Mouse (Mus musculus): ENCODE results near the gene Heatr9.
"Not testable (repeated sequence)": the region's sequence is repeated elsewhere in the genome, so short reads cannot be mapped to it uniquely, and the experiment has no call there.

Heatr9 gene

DNA sequence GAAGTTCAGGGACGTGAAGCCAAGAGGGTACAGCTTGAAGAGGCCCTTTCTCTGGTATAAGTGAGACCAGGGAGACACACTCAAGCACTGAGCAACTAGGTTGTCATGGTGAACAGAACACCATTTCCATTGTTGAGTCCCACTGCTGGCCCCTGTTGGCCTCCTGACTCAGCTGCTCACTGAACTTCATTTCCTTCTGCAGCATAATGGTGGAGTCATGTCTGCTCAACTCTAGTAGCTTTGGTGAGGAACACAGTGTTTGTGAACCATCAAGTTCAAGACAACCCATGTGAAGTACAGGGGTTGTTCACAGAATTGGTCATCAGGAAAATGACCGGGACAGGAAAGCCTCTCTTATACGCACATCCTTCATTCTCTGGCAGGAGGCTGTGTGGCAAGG is at the start of gene Heatr9:
TSS of gene Heatr9 (minus strand) at position 101 of the 400 bp plus-strand sequence.
- no peak for ATAC-seq (ENCODE audit: insufficient number of reproducible peaks, low FRiP score, low TSS enrichment)

DNA sequence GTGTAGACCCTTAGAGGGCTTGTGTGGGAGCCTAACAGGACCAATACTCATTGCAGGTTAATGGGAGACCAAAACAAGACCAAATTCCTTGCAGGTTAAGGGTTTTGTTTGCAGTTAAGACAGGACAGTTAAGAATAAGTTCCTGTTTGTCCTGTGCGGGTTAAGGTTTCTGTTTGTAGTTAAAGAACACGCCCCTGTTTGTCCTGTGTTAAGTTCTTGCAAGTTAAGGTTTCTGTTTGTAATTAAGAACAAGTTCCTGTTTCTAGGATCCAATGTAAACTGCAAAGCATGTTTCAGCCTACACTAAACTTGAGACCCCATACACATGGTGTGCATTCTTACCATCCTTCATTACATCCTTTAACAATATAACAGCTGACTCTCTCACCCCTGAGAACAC is 48.2 kb upstream of the Heatr9 start:
- ATAC-seq (ENCODE audit: insufficient number of reproducible peaks, low FRiP score, low TSS enrichment), result no peak

DNA sequence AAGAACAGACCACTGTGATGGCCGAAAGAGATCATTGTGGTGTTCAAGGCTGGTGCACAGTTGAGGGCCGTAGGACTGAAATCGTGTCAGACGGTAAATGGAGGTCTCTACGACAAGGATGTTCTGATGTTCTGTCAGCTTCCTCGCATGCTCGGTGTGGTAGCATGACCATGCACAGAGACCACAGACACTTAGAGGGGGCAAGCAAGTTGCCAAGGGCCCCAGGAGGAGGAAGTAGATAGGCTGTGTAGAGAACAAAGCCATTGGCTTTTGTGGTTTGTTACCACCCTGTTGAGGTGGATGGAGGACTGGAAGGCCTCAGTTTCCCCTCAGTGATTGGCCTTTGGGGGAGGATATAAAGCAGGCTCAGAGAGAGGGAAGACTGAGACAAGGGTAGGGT is 47.3 kb upstream of the Heatr9 start:
- ATAC-seq (ENCODE audit: insufficient number of reproducible peaks, low FRiP score, low TSS enrichment), result no peak

DNA sequence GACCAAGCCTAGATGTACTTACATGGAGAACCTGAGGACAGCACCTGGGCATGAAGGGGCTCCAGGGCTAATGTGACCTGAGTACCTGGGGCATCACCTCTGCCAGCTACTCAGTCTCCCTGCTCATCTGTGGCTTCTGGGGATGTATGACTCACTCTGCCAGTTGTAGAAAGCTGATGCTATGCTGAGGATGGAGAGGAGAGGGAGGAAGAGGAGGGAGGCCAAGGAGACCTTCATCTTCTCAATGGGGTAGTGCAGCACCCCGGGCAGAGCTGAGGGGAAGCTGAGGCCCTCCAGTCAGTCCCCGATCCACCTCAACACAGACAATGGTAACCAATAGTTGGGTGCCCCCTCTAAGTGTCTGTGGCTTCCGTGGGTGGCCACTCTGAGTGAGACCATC is 46.8 kb upstream of the Heatr9 start:
- no peak for ATAC-seq (ENCODE audit: insufficient number of reproducible peaks, low FRiP score, low TSS enrichment)

DNA sequence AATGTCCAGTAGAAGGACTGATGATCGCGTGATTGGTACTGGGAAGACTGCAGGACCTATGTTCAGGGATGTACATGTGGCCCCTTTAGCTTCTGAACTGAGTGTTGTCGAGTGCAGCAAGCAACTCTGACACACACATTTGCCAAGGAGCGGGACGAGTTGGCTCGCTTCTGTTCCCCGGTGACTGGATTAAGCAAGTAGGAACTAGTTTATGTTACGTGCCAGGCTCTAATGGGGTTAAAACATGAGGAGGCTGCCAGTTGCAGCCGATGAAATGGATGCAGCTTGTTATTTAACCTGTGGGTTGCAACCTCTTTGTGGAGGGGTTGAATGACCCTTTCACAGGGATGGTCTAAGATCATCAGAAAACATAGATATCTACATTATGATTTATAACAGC is 46.1 kb upstream of the Heatr9 start:
- ATAC-seq (ENCODE audit: insufficient number of reproducible peaks, low FRiP score, low TSS enrichment), result no peak

GRCm38 (mm10) chr11:83567311-83567710 is 45.3 kb upstream of the Heatr9 start:
- ATAC-seq (ENCODE audit: insufficient number of reproducible peaks, low FRiP score, low TSS enrichment), result no peak

DNA sequence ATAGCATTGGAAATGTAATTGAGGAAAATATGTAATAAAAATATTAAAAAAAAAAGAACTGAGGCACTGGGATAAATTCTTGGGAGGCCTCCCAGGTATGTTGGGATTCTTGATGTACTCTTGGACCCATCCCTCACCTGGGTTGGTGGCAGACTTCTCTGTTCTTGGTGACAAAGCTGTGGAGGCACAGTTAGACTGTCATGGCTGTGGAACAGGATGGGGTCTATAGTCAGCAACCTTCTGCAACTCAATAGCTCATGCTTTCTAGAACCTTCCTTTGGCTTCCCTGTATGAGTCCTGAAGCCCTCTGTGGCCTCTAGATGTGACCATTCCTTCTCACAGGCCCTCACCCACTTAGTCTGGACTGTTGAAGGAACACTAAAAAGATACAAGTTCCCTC is 44.6 kb upstream of the Heatr9 start:
- no peak for ATAC-seq (ENCODE audit: insufficient number of reproducible peaks, low FRiP score, low TSS enrichment)

DNA sequence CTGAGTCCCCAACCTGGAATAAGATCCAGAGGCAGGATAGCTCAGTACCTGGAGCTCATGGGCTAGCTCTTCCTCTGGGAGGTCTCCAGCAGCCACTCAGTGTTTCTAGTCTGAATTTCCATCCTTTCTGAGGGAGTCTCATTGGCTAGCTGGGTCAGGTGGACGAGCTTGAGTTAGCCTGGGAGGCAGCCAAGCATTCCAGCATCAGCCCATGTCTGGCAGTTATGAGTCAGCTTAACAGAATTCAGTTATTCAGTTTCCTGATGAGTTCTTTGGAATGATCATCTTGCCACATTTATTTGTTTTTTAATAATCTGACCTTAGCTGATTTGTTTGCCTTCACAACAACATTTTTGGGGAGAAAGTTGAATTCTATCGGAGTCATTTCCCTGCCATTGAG is 41.8 kb upstream of the Heatr9 start:
- ATAC-seq (ENCODE audit: insufficient number of reproducible peaks, low FRiP score, low TSS enrichment), result no peak

- no peak for ATAC-seq (ENCODE audit: insufficient number of reproducible peaks, low FRiP score, low TSS enrichment)
These were observed 40.4 kb upstream of the Heatr9 start for GRCm38 (mm10) chr11:83562311-83562887.

GRCm38 (mm10) chr11:83560405-83560804 is 38.4 kb upstream of the Heatr9 start:
- no peak for ATAC-seq (ENCODE audit: insufficient number of reproducible peaks, low FRiP score, low TSS enrichment)

- ATAC-seq (ENCODE audit: insufficient number of reproducible peaks, low FRiP score, low TSS enrichment), result no peak
These were observed 35.1 kb upstream of the Heatr9 start for GRCm38 (mm10) chr11:83557074-83557473.

- peak; percentile 40; the same call in 1 of the 2 replicates for ATAC-seq (ENCODE audit: insufficient number of reproducible peaks, low FRiP score, low TSS enrichment)
These were observed 34.3 kb upstream of the Heatr9 start for GRCm38 (mm10) chr11:83556085-83556781.

DNA sequence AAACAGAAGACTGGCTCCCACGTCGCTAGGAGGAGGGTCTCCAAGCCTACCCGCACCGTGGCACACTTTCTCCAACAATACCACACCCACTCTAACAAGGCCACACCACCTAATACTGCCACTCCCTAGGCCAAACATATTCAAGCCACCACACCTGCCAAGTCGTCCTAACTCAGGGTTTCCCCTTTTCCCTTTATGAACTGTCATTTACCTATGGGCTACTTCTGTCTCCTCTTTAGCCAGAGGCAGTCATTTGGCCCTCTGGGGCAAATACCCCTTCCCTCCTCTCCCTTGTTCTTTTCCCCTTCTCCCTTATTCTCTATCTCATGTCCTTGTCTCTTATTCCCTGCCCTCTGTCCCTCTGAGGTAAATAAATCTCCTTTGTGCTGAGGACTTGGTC is 29.7 kb upstream of the Heatr9 start:
- no peak for ATAC-seq (ENCODE audit: insufficient number of reproducible peaks, low FRiP score, low TSS enrichment)

- not testable (repeated sequence) for ATAC-seq (ENCODE audit: insufficient number of reproducible peaks, low FRiP score, low TSS enrichment)
These were observed 29.1 kb upstream of the Heatr9 start for GRCm38 (mm10) chr11:83551037-83551436.

DNA sequence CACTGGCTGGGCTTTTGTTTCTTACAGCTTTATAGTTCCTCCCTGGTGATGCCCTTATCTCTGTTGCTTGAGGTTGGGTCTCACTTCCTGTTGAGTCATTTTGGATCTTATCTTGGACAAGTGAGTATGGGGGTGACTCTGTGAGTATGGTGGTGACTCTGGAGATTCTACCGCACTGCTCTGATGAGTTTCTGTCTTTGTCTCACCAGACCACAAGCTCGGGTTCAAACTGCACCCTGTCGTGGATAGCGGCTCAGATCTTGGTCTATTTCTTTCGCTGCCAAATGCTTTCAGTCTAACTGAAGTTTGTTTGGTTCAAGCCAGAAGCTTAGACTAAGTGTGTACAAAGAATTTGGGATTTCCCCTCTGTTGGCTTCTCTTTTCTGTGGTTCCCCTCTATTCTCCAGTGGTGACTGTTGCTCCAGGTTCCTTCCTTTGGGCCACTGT is 28.2 kb upstream of the Heatr9 start:
- no peak for ATAC-seq (ENCODE audit: insufficient number of reproducible peaks, low FRiP score, low TSS enrichment)

- no peak for ATAC-seq (ENCODE audit: insufficient number of reproducible peaks, low FRiP score, low TSS enrichment)
These were observed 22.2 kb upstream of the Heatr9 start for GRCm38 (mm10) chr11:83544214-83544613.

DNA sequence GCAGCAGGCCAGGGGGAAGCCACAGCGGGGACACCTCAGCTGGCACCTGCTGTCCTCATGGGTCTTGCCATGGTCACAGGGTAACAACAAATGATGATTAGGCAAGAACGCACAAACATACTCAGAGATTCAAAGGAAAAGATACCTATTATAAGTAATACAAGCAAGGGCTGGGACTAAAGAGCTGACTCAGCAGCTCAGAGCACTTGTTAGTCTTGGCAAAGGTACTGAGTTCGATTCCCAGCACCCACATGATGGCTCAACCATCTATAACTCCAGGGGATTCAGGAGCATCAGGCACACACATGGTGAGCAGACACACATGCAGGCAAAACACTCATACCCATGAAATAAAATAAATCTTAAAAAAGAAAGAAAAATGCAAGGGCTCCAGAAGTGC is 19.4 kb upstream of the Heatr9 start:
- no peak for ATAC-seq (ENCODE audit: insufficient number of reproducible peaks, low FRiP score, low TSS enrichment)

GRCm38 (mm10) chr11:83540931-83541330 is 19.0 kb upstream of the Heatr9 start:
- ATAC-seq (ENCODE audit: insufficient number of reproducible peaks, low FRiP score, low TSS enrichment), result no peak

DNA sequence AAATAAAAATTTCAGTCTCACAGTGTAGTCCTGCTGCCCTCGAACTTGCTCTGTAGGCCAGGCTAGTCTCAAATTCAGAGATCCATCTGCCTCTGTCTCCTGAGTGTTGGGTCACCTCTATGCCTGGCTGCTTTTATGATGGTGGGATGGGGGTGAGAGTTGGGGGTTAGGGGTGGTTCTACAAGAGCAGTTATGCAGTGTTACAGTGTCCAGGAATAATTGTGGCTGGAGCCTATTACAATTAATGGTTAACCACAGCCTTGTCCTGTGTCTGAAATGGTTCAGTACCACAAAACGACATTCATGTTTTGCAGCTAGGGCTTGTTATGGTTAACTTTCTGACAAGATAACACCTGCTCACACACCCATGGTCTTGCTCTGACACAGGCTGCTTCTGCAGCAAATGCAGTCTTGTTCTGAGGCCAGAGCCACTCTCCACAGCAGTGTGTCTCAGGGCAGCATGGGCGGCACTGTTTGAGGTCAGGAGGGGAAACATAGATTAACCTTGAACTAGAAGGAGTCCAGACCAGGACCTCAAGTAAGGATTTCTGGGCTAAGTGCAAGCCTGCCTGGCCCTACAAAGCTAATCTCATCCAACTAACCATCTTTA is 16.8 kb upstream of the Heatr9 start:
- no peak for ATAC-seq (ENCODE audit: insufficient number of reproducible peaks, low FRiP score, low TSS enrichment)

GRCm38 (mm10) chr11:83536831-83537230 is 14.9 kb upstream of the Heatr9 start:
- ATAC-seq (ENCODE audit: insufficient number of reproducible peaks, low FRiP score, low TSS enrichment), result no peak

DNA sequence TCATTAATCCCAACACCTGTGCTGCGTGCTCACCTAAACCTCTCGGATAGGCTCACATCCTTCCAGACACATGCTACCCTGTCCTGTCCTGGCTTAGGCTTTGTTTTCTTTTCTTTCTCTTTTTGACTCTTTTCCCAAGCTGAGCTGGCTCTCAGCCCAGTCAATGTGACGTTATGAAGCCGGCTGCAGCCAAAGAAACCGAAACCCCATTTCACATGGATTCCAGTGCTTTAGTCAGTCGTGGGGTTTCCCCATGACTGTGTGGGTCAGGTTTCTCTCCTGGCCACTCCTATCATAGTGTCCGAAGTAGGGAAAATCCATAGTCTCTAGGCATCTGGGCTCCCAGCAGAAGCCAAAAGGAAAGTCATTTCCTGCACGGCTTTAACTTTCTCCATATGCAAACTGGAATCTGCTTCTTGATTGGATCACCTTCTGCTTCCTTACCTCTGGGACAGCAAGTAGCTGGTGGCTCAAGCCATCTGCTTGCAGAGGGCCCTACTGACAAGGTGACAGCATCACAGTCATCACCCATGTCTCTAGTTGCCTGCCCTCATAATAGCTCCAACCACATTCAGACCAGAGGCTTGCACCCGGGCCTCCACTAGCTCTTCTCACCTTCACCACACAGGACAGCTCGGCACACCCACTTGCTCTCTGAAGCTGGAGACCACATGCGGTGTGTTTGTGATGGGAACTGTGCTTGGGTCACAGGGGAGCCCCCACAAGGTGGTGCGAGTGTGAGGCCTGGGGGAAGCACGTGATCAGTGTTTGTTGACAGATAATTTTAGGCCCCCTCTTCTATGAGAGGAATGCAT is 12.8 kb upstream of the Heatr9 start:
- ATAC-seq (ENCODE audit: insufficient number of reproducible peaks, low FRiP score, low TSS enrichment), result no peak
